Mouse (Mus musculus): ENCODE results near the gene Acsbg1.

- no peak for TF ChIP-seq EP300 (IDR thresholded peaks at IDR 0.05)
- TF ChIP-seq CTCF (IDR thresholded peaks at IDR 0.05): no peak
These were observed 14.2 kb downstream of the Acsbg1 start for GRCm38 (mm10) chr9:54647456-54647855.
